Mouse (Mus musculus): Measurements from ENCODE around the gene Fem1a. TPM values are rescaled to one million over a fixed set of nuclear protein-coding genes. Genes with fewer than 3 reads are reported as not detected.

Gene Fem1a
- total and polyA plus RNA-seq, 2 experiments from 2014 or later, result 15.7 to 47.0 TPM

- peak; percentile 10; the same call in 1 of the 2 replicates for ATAC-seq
- H3K27me3 ChIP-seq (ENCODE audit: insufficient read depth, low read length), result no peaks in the 10 kb centered on the region
- WGBS, result 74% methylated on average over 3 of the region's 3 CpGs
Measured at GRCm38 (mm10) chr17:56269741-56270140, 13.1 kb downstream of the Fem1a start.

GRCm38 (mm10) chr17:56271609-56272253 is 15.1 kb downstream of the Fem1a start:
- H3K4me2 ChIP-seq (ENCODE audit: low read depth, low read length), result no peak overlapping the region
- DNase-seq (ENCODE audit: low spot score), result no peak
- H3K9me3 ChIP-seq (ENCODE audit: low read length), result no peaks in the 10 kb centered on the region
- WGBS, result 86% methylated on average over 12 of the region's 12 CpGs
- no peak for TF ChIP-seq CTCF (IDR thresholded peaks at IDR 0.05; ENCODE audit: low read depth)
- H3K27me3 ChIP-seq (ENCODE audit: insufficient read depth, low read length), result no peaks in the 10 kb centered on the region
- ATAC-seq, result no peak
- H3K36me3 ChIP-seq (ENCODE audit: insufficient read depth, low read length), result no peaks in the 10 kb centered on the region
- H3K4me3 ChIP-seq (ENCODE audit: low read length), result no peak overlapping the region
- no peak overlapping the region for H3K9ac ChIP-seq (replicated peaks; ENCODE audit: low read length)
- H3K4me1 ChIP-seq (ENCODE audit: insufficient read depth, low read length), result no peaks in the 10 kb centered on the region
- no peak overlapping the region for H3K27ac ChIP-seq

More at GRCm38 (mm10) chr17:56269741-56270140, 13.1 kb downstream of the Fem1a start:
- DNase-seq (ENCODE audit: low spot score), result no peak
- no peaks in the 10 kb centered on the region for H3K9me3 ChIP-seq (ENCODE audit: low read length)
- TF ChIP-seq CTCF (IDR thresholded peaks at IDR 0.05; ENCODE audit: low read depth), result no peak
- no peaks in the 10 kb centered on the region for H3K4me1 ChIP-seq (ENCODE audit: insufficient read depth, low read length)
- peak overlapping the region; percentile 33; the same call in 1 of the 2 replicates for H3K4me3 ChIP-seq (ENCODE audit: low read length)
- peak overlapping the region; percentile 82 for H3K27ac ChIP-seq
- H3K9ac ChIP-seq (replicated peaks; ENCODE audit: low read length), result peak overlapping the region; percentile 47
- peak overlapping the region; percentile 70 for H3K4me2 ChIP-seq (ENCODE audit: low read depth, low read length)
- H3K36me3 ChIP-seq (ENCODE audit: insufficient read depth, low read length), result no peaks in the 10 kb centered on the region

GRCm38 (mm10) chr17:56272644-56273043 is 16.0 kb downstream of the Fem1a start:
- Histone ChIP-seq H3K27me3 (ENCODE audit: insufficient read depth, low read length) (no peaks in the 10 kb centered on the region), H3K4me3 (ENCODE audit: low read length) (no peak overlapping the region), H3K4me2 (ENCODE audit: low read depth, low read length) (no peak overlapping the region), H3K36me3 (ENCODE audit: insufficient read depth, low read length) (no peaks in the 10 kb centered on the region), H3K27ac (no peak overlapping the region), H3K9ac (replicated peaks; ENCODE audit: low read length) (no peak overlapping the region), H3K9me3 (ENCODE audit: low read length) (no peaks in the 10 kb centered on the region), H3K4me1 (ENCODE audit: insufficient read depth, low read length) (no peaks in the 10 kb centered on the region)
- ATAC-seq, result no peak
- no peak for TF ChIP-seq CTCF (IDR thresholded peaks at IDR 0.05; ENCODE audit: low read depth)
- DNase-seq (ENCODE audit: low spot score), result no peak
- WGBS, result 87% methylated on average over 3 of the region's 3 CpGs

GRCm38 (mm10) chr17:56273482-56273881 is 16.9 kb downstream of the Fem1a start:
- no peak overlapping the region for H3K4me2 ChIP-seq (ENCODE audit: low read depth, low read length)
- no peaks in the 10 kb centered on the region for H3K4me1 ChIP-seq (ENCODE audit: insufficient read depth, low read length)
- no peak for TF ChIP-seq CTCF (IDR thresholded peaks at IDR 0.05; ENCODE audit: low read depth)
- no peaks in the 10 kb centered on the region for H3K9me3 ChIP-seq (ENCODE audit: low read length)
- DNase-seq (ENCODE audit: low spot score) (no peak), ATAC-seq (no peak)
- H3K4me3 ChIP-seq (ENCODE audit: low read length), result no peak overlapping the region
- no peaks in the 10 kb centered on the region for H3K27me3 ChIP-seq (ENCODE audit: insufficient read depth, low read length)
- H3K36me3 ChIP-seq (ENCODE audit: insufficient read depth, low read length), result no peaks in the 10 kb centered on the region
- WGBS, result 89% methylated on average over 7 of the region's 7 CpGs
- no peak overlapping the region for H3K9ac ChIP-seq (replicated peaks; ENCODE audit: low read length)
- no peak overlapping the region for H3K27ac ChIP-seq

GRCm38 (mm10) chr17:56273986-56274385 is 17.4 kb downstream of the Fem1a start:
- no peak for ATAC-seq
- no peak for DNase-seq (ENCODE audit: low spot score)
- no peak for TF ChIP-seq CTCF (IDR thresholded peaks at IDR 0.05; ENCODE audit: low read depth)
- no peaks in the 10 kb centered on the region for H3K4me1 ChIP-seq (ENCODE audit: insufficient read depth, low read length)
- H3K9ac ChIP-seq (replicated peaks; ENCODE audit: low read length), result no peak overlapping the region
- H3K27me3 ChIP-seq (ENCODE audit: insufficient read depth, low read length), result no peaks in the 10 kb centered on the region
- 89% methylated on average over 5 of the region's 5 CpGs for WGBS
- H3K36me3 ChIP-seq (ENCODE audit: insufficient read depth, low read length), result no peaks in the 10 kb centered on the region
- no peak overlapping the region for H3K4me3 ChIP-seq (ENCODE audit: low read length)
- no peak overlapping the region for H3K27ac ChIP-seq
- no peak overlapping the region for H3K4me2 ChIP-seq (ENCODE audit: low read depth, low read length)
- no peaks in the 10 kb centered on the region for H3K9me3 ChIP-seq (ENCODE audit: low read length)

GRCm38 (mm10) chr17:56275842-56276480 is 19.4 kb downstream of the Fem1a start:
- no peak for TF ChIP-seq CTCF (IDR thresholded peaks at IDR 0.05; ENCODE audit: low read depth)
- Histone ChIP-seq H3K27ac (peak overlapping the region; percentile 69), H3K4me3 (ENCODE audit: low read length) (peak overlapping the region; percentile 44), H3K27me3 (ENCODE audit: insufficient read depth, low read length) (no peaks in the 10 kb centered on the region), H3K4me2 (ENCODE audit: low read depth, low read length) (peak overlapping the region; percentile 76), H3K9ac (replicated peaks; ENCODE audit: low read length) (peak overlapping the region; percentile 58), H3K36me3 (ENCODE audit: insufficient read depth, low read length) (no peaks in the 10 kb centered on the region), H3K4me1 (ENCODE audit: insufficient read depth, low read length) (no peaks in the 10 kb centered on the region), H3K9me3 (ENCODE audit: low read length) (no peaks in the 10 kb centered on the region)
- ATAC-seq (peak; percentile 6), DNase-seq (ENCODE audit: low spot score) (no peak)
- WGBS, result 25% methylated on average over 5 of the region's 5 CpGs

Measured in hindbrain, postnatal 0 days (tissue).